Mouse (Mus musculus): ENCODE measurements at regions not wholly inside any gene's neighbourhood (a gene's known extent, or its start where the extent isn't known, plus 50 kb on each side); places are given as distances from the start of the nearest gene placed in this dataset.

DNA sequence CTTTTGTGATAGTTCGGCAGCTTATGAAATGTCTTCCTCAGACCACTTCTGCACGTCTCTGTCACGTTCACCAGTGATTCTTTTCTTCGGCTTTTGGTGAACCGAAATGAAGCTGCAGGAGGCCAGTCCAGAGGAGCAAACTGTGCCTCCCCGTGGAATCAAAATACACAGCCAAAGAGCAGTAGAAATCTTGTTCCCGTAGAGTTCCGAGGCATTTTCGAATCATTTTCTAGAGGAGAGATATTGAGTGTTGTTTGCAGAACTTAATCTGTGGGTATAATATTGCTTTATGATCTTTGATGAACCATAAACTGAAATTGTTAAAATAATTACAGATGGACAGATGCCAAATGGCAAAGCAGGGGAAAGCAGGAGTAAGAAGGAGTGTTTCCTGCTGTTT is 52.4 kb upstream of the Akirin2 start:
- 89% methylated on average over 9 of the region's 9 CpGs for WGBS
- H3K4me3 ChIP-seq = no peak overlapping the region
- H3K36me3 ChIP-seq = no peaks in the 10 kb centered on the region
- H3K27me3 ChIP-seq (ENCODE audit: low read depth, poor library complexity, severe bottlenecking) = no peaks in the 10 kb centered on the region
- no peaks in the 10 kb centered on the region for H3K4me1 ChIP-seq
- H3K27ac ChIP-seq (replicated peaks) = no peak overlapping the region
- peaks cover 6% of the 10 kb centered on the region; the same call in 1 of the 2 replicates for H3K9me3 ChIP-seq (replicated peaks)
- no peak for DNase-seq (ENCODE audit: low spot score)

DNA sequence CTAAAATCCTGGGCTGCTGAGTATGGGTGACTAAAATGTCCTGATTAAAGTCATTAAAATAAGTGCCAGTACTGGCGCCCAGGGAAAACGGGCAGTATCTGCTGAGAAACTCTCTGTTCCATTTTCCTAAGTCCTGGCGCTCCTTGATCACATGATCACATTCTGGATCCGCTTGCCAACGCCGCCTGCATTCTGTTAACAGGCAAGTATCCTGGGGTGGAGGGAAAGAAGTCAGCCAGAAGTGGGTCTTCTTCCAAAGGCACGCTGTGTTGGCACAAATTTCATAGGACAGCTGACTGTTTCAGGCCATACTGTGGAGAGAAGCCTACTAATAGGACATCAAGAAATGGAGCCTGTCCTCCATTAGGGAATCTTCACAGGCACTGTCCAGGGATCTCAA is 52.0 kb upstream of the Akirin2 start:
- Histone ChIP-seq H3K27ac (replicated peaks) (no peak overlapping the region), H3K27me3 (ENCODE audit: low read depth, poor library complexity, severe bottlenecking) (no peaks in the 10 kb centered on the region), H3K9me3 (replicated peaks) (peaks cover 6% of the 10 kb centered on the region; the same call in 1 of the 2 replicates), H3K36me3 (no peaks in the 10 kb centered on the region), H3K4me3 (no peak overlapping the region), H3K4me1 (no peaks in the 10 kb centered on the region)
- WGBS = 94% methylated on average over 7 of the region's 7 CpGs
- DNase-seq (ENCODE audit: low spot score) = no peak

DNA sequence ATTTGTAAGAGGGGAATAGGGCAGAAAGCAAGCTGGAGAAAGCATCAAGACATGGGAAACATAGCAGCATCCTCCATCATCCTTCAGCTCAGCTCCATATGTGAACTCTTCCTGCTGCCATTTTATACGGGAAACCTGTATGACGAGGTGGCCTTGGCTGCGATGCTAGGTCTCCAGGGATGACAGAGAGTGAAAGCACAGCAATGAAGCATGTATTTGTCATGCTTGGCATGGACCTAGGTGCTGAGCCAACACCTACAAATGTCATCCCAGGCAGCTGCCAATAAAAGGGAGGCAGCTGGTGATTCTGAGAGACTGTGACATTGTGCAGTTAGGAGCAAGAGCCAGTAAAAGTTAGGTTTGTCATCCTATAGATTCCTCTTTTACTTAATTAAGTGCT is 51.0 kb upstream of the Akirin2 start:
- 96% methylated on average over 3 of the region's 3 CpGs for WGBS
- Histone ChIP-seq H3K9me3 (replicated peaks) (peaks cover 6% of the 10 kb centered on the region; the same call in 1 of the 2 replicates), H3K4me1 (no peaks in the 10 kb centered on the region), H3K4me3 (no peak overlapping the region), H3K27me3 (ENCODE audit: low read depth, poor library complexity, severe bottlenecking) (no peaks in the 10 kb centered on the region), H3K36me3 (no peaks in the 10 kb centered on the region), H3K27ac (replicated peaks) (no peak overlapping the region)
- DNase-seq (ENCODE audit: low spot score) = no peak

Data from midbrain, embryonic 10.5 days (tissue).